Mouse (Mus musculus): Measurements from ENCODE around the gene Sfxn5.

Sfxn5 gene

DNA sequence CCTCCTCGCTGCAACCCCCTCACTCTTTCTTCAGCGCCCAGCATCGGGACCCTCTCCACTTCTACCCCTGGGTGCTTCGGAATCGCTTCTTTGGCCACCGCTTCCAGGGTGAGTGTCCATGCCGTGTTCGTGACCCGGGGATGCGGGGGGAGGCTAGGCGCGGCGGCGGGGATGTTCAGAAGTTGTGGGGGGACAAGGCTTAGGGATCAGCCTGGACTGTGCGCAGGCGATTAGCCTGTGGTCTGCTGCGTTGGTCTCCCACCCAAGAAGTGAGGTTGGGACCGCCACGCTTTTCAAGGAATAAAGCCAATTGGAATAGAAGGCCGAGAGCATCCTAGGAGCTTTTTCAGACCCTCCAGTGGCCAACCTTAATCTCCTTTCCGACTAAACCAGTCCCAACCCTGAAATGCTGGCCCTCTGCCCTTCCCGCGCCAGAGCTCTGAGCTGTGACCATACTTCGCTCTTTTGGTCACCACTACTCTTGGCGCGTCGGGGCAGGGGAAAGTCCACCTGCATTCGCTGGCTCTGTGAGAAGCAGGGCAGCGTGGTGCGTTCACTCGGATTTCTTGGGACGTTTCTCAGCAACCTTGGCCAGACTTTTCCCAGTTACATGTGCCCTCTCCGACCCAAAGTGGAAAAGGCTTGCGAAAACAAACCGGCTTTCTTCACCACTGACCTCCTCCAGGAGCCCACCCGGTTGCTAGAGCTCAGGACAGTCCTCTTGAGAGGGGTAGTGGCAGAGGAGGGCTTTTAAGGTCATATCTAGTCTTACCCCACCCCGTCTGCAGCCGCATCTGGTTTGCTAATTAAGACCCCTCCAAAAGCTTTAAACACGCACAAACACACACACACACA lies 144.7 kb downstream of the Sfxn5 start:
- peak; percentile 52 to 75 for DNase-seq

GRCm38 (mm10) chr6:85187340-85188211 lies 145.6 kb downstream of the Sfxn5 start, which contains the start of gene Emx1:
TSS of gene Emx1 (plus strand) at chr6:85187438.
- DNase-seq = peak; percentile 78 to 89

GRCm38 (mm10) chr6:85186744-85187059 lies 146.5 kb downstream of the Sfxn5 start:
- no peak for DNase-seq

DNA sequence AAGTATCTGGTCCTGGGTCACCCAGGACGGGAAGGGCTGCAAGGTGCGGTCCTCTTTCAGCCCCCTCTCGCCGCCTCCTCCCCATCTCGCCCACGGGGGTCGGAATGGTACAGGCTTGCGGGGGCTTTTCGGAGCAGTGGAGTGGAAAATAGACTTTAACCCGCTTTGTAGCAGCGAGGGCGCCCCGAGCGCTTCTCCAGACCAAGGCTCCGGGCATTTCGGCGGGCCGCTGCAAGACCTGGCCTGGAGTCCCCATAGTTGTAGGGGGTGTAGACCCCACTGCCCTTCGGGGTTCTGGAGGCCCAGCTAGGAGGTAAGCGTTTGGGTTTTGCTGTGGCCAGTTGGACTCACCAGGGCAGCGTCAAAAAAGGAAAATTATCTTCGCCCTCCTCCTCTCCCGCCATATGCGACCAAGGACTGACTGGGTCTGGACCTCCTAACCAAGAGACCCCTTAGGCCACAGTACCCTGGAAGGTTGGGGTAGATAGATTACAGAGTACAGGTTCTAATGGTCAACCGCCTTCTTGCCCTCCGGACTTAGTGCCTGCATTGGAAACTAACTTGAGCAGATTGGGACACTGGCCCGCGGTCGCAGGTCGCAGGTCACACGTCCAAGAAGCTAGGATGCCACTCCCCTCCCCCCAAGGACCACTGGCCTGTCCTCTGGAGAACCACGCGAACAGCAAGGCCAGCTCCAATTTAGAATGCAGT lies 147.0 kb downstream of the Sfxn5 start:
- peak; percentile 67 to 82 for DNase-seq

GRCm38 (mm10) chr6:85183951-85184350 lies 149.3 kb downstream of the Sfxn5 start:
- no peak for DNase-seq

DNA sequence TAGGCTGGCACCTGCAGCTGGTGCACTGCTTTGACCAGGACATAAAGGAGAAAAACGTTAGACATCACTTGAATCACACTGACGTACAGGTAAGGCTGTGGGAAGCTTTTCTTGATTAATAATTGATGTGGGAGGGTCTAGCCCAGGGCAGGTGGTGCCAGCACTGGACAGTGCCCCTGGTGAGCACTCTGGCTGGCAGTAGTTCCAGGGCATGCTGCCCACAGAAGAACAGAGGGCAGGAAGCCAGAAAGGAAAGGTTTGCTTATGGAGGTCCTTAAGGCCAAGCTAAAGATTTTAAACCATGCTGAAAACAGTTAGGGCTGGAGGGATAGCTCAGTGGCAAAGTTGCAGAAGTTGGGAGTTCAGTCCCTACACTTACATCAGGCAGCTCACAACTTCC lies 153.2 kb downstream of the Sfxn5 start:
- no peak for DNase-seq

DNA sequence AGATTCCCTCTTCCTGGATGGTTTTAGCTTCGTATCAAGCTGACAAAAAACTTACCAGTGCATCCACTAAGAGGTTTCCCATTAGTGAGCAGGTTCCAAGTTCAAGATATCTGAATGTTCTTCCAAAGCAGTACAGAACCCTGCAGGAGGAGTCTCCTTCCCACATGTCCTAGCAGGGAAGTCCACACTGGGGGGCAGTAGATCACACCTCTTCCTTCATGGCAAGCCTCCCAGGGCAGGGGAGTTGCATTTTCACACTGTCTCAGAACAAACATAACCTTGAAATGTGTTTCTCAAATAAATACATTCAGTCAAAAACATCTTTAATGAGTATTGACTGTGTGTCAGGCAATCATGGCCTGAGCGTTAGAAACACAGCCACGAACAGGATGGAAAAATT lies 153.7 kb downstream of the Sfxn5 start:
- peak in 1 of 2 experiments; percentile 48 for DNase-seq

- no peak for DNase-seq
Measured at GRCm38 (mm10) chr6:85165440-85165921, 167.7 kb downstream of the Sfxn5 start.

Measured in kidney, postnatal 4 days (tissue).